Mouse (Mus musculus) bone marrow, adult 2 months (tissue): ENCODE results near the gene Tvp23a. TPM values are rescaled to one million over a fixed set of nuclear protein-coding genes. Genes with fewer than 3 reads are reported as not detected.
A peak's percentile ranks its signal among the peaks of the same experiment; 100 is the strongest.

ENCODE experiments used
- H3K27ac ChIP-seq: fragments of 200-500 bp; 2 replicates; pipeline ENCODE4 v1.5.1; 2012; ENCODE audit warnings: low read depth, mild to moderate bottlenecking, control low read depth, inconsistent platforms, low read length; ENCODE audit not compliant: control insufficient read depth, poor library complexity, insufficient read depth
- H3K4me1 ChIP-seq: fragments of 200-500 bp; 2 replicates; pipeline ENCODE4 v1.6.1; 2011; ENCODE audit warnings: low read length; ENCODE audit not compliant: control insufficient read depth, insufficient read depth
- H3K4me3 ChIP-seq: fragments of 200-500 bp; replicated peaks from 2 replicates; pipeline ENCODE3; 2011; ENCODE audit warnings: mild to moderate bottlenecking, low read depth, low read length, control low read depth; ENCODE audit not compliant: control insufficient read depth
- CTCF ChIP-seq: fragments of 200-500 bp; IDR thresholded peaks from 2 replicates; pipeline ENCODE4 v1.5.1; 2011; ENCODE audit warnings: low read length, control low read depth; ENCODE audit not compliant: control insufficient read depth, insufficient read depth
- POLR2A ChIP-seq: fragments of 200-500 bp; IDR thresholded peaks from 2 replicates; pipeline ENCODE4 v1.6.1; 2011; ENCODE audit warnings: low read depth, mild to moderate bottlenecking, control low read depth, low read length, borderline replicate concordance; ENCODE audit not compliant: control insufficient read depth
- WGBS: fragments of 180-500 bp; shearing (Covaris S2); methylation state at CpG from one replicate; pipeline ENCODE4 v1.1.7; 2018; 5-methylcytosine and 5-hydroxymethylcytosine counted together
- polyA plus RNA-seq: library from polyadenylated mRNA; stranded (reverse); fragments of >200 nt; gene quantifications from 2 replicates; pipeline ENCODE4 v1.2.4, GENCODE M21; 2011; ENCODE audit warnings: low replicate concordance; ENCODE audit not compliant: missing spikeins, insufficient read depth, insufficient read length

Gene Tvp23a
- polyA plus RNA-seq, 1 experiment, result 0.85 TPM

DNA sequence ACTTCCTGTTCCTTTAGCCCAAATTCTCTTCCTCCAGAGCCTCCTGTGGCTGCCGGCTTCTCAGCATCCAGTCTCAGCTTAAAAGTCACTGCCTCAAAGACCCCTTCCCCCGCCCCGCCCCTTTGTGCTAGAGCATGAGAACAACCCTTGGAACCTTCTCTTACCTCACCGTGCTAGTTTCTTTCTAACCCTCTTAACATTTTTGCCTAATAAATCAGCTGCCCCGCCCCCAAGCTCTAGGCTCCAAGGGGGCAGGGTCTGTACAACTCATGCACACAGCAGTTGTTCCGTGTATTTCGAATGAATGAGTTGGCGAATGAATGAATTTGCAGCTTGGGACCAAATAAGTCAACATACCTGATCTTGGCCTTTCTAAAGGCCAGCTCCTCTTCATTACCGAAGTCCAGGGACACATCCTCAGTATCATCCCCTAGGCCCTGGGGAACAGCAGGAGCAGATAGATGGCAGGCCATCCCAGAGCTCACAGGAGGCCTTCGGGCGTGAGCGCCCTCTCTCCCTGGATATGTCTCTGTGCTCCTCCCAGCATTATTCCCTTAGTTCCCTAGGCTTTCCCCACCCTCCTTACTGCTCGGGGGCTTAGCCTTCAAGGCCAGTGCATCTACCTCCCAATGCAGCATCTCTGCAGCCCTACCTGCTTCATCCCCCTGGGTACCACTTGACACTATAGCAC, 444 bp downstream of the Tvp23a start:
- no peak overlapping the region for H3K27ac ChIP-seq
- TF ChIP-seq POLR2A (no peak), CTCF (no peak)
- 75% methylated on average over 13 of the region's 13 CpGs for WGBS
- H3K4me3 ChIP-seq, result no peak overlapping the region
- no peaks in the 10 kb centered on the region for H3K4me1 ChIP-seq

DNA sequence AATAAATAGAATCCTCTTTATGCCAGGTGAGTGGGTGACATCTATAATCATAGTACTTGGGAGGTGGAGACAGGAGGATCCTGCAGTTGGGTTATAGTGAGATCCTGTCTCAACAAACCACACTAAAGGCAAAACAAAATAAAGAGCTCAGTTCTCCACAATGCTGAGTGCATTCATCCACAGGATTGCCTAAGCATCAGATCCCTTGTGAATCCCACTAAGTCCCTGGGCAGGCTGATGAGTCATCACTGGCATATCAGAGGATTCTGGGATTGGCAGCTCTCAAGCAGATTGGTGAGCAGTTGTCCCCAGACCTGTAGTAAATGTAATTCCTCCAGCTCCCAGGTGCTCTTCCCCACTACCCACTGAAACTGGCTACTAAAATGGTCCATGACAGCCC, 3.4 kb downstream of the Tvp23a start:
- no peak overlapping the region for H3K27ac ChIP-seq
- no peaks in the 10 kb centered on the region; the same call in 1 of the 2 replicates for H3K4me1 ChIP-seq
- TF ChIP-seq CTCF, result no peak
- no peak for TF ChIP-seq POLR2A
- H3K4me3 ChIP-seq, result no peak overlapping the region

DNA sequence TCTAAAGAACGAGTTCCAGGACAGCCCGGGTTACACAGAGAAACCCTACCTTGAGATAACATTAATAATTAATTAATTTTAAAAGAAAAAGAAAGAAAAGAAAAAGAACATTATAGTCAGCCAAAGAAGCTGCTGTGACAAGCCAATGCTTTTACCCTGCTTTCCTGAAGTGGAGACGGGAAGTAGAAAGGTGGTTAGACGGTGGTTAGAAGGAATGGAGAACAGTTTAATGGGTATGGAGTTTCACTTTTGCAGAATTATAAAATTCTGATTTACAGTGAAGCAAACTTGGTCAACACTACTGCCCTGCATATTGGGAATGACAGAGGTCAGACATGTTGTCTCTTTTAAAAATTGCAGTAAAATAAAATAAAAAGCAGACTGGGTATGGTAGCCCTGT, 5.4 kb downstream of the Tvp23a start:
- TF ChIP-seq CTCF (no peak), POLR2A (no peak)
- Histone ChIP-seq H3K4me3 (no peak overlapping the region), H3K4me1 (no peaks in the 10 kb centered on the region; the same call in 1 of the 2 replicates), H3K27ac (no peak overlapping the region)
- WGBS, result 29% methylated on average over 4 of the region's 4 CpGs

DNA sequence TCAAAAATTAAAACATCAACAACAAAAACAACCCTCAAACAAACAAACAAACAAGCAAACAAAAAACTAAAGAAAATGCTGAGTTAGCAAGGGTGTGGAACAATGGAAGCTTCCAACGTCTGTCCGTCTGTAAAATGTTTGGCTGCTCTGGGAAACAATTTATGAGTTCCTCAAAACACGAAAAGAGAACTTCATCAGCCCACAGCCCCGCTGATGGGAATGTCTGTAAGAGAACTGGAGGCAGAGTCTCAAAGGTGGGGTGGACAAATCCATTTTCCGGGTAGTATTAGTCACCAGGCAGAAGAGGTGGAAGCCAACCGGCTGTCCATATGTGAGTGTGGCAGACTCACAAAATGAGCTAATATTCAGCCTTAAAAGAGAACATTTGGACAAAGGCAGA, 5.8 kb downstream of the Tvp23a start:
- Histone ChIP-seq H3K4me3 (no peak overlapping the region), H3K27ac (no peak overlapping the region), H3K4me1 (no peaks in the 10 kb centered on the region; the same call in 1 of the 2 replicates)
- WGBS, result 10% methylated on average over 6 of the region's 6 CpGs
- TF ChIP-seq CTCF (no peak), POLR2A (no peak)

DNA sequence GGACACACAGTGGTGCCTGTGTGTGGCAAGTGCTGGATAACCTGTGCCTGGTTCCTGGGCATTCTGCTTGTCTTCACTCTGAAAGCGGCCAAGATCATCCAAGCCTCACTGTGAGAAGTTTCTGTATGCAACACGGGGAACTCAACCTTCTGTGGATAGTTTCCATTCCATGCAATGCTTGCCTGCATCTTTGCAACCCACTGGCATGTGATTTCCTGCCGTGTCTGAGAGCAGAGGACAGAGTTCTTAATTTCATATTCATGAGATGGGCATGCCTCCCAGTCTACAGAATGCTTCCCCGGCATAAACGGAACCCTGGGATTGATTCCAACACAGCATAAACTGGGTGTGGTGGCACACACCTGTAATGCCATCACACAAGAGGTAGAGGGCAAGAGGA, 9.1 kb downstream of the Tvp23a start:
- TF ChIP-seq CTCF (no peak), POLR2A (no peak)
- WGBS, result 58% methylated on average over 5 of the region's 5 CpGs
- Histone ChIP-seq H3K4me3 (no peak overlapping the region), H3K27ac (no peak overlapping the region), H3K4me1 (peaks cover 2% of the 10 kb centered on the region; the same call in 1 of the 2 replicates)

DNA sequence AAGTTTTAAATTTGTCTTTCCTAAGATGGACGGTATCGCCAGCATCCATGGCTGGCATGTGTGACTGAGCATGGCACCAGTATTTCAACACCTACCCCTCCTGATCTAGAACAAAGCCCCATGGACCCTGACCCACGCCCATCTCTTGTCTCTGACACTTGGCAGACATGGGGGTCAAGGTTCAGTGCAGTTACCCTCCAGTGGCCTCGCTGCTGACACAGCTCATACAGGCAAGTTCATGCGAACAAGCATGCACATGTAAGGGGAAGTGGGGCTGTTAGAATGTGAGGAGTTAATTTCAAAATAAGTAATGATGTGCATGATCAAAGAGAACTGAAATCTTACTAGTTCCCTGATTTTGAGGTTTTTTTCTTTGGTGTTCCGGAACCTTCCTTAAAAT, 11.0 kb downstream of the Tvp23a start:
- H3K27ac ChIP-seq, result no peak overlapping the region
- WGBS, result 70% methylated on average over 6 of the region's 6 CpGs
- TF ChIP-seq POLR2A (no peak), CTCF (no peak)

DNA sequence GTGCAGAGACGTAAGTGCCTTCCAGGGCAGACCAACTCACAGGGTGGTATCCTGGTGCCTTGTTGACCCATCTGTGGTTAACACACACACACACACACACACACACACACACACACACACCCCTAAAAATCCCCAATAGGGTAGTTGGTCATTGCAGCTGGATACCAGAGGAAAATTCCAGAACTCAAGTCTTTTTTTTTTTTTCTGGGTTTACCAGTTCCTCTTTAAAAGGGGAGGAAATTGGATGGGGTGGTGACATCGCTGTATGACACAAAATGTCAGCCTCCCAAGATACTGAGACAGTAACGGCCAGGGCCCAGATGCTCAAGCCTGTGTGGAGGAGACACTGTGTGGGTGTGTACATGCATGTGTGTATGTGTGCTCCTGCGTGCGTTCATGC, 13.8 kb downstream of the Tvp23a start:
- Histone ChIP-seq H3K4me1 (peaks cover 2% of the 10 kb centered on the region; the same call in 1 of the 2 replicates), H3K4me3 (no peak overlapping the region), H3K27ac (no peak overlapping the region)
- 0 out of 2 replicates have a peak, but pooled peaks have one; percentile 4 for TF ChIP-seq CTCF
- TF ChIP-seq POLR2A, result no peak
- WGBS, result 51% methylated on average over 5 of the region's 5 CpGs

More for the DNA sequence above, 11.0 kb downstream of the Tvp23a start:
- H3K4me3 ChIP-seq, result no peak overlapping the region
- H3K4me1 ChIP-seq, result peaks cover 2% of the 10 kb centered on the region; the same call in 1 of the 2 replicates

DNA sequence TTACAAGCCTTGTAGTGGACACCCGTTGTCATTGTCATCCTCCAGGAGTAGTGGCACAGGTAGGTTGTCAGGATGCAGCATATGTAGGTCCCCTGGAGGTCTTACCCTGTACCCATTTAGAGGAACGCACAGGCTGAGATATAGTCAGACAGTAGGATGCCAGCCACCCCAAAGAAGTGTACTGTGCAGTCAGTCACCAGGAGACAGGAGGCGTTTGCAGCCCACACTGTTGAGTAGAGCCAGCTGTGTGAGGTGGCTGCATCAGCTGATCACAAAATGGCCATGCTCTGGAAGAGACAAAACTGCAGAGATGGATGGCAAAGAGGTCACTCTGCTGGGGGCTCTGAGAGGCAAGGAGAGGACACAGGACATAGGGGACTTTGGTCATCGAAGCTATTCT, 14.8 kb downstream of the Tvp23a start:
- peaks cover 2% of the 10 kb centered on the region; the same call in 1 of the 2 replicates for H3K4me1 ChIP-seq
- no peak overlapping the region for H3K27ac ChIP-seq
- WGBS, result 71% methylated on average over 4 of the region's 4 CpGs
- H3K4me3 ChIP-seq, result no peak overlapping the region
- TF ChIP-seq POLR2A (no peak), CTCF (no peak)
